Mouse (Mus musculus): ENCODE results near the gene Abcc4.
"Not testable (repeated sequence)": the region's sequence is repeated elsewhere in the genome, so short reads cannot be mapped to it uniquely, and the experiment has no call there.

The Abcc4 gene

GRCm38 (mm10) chr14:118682339-118683034 is 23.5 kb downstream of the Abcc4 start:
- in situ Hi-C loops (cut with MboI; ENCODE audit: low sequenced_read_pairs), result no loop called here

- in situ Hi-C loops (cut with MboI; ENCODE audit: low sequenced_read_pairs), result no loop called here
Measured at GRCm38 (mm10) chr14:118681087-118681486, 24.9 kb downstream of the Abcc4 start.

- in situ Hi-C loops (cut with MboI; ENCODE audit: low sequenced_read_pairs), result no loop called here
Measured at GRCm38 (mm10) chr14:118678279-118678985, 27.6 kb downstream of the Abcc4 start.

- in situ Hi-C loops (cut with MboI; ENCODE audit: low sequenced_read_pairs), result no loop called here
Measured at GRCm38 (mm10) chr14:118676308-118676994, 29.6 kb downstream of the Abcc4 start.

- in situ Hi-C loops (cut with MboI; ENCODE audit: low sequenced_read_pairs), result no loop called here
Measured at GRCm38 (mm10) chr14:118674705-118675139, 31.3 kb downstream of the Abcc4 start.

GRCm38 (mm10) chr14:118674224-118674623 is 31.8 kb downstream of the Abcc4 start:
- in situ Hi-C loops (cut with MboI; ENCODE audit: low sequenced_read_pairs), result no loop called here

- in situ Hi-C loops (cut with MboI; ENCODE audit: low sequenced_read_pairs), result no loop called here
Measured at GRCm38 (mm10) chr14:118673501-118673900, 32.5 kb downstream of the Abcc4 start.

GRCm38 (mm10) chr14:118672931-118673330 is 33.1 kb downstream of the Abcc4 start:
- in situ Hi-C loops (cut with MboI; ENCODE audit: low sequenced_read_pairs), result not testable (repeated sequence)

GRCm38 (mm10) chr14:118667499-118667898 is 38.5 kb downstream of the Abcc4 start:
- in situ Hi-C loops (cut with MboI; ENCODE audit: low sequenced_read_pairs), result no loop called here

GRCm38 (mm10) chr14:118664661-118665060 is 41.4 kb downstream of the Abcc4 start:
- in situ Hi-C loops (cut with MboI; ENCODE audit: low sequenced_read_pairs), result no loop called here

GRCm38 (mm10) chr14:118662625-118663276 is 43.3 kb downstream of the Abcc4 start:
- in situ Hi-C loops (cut with MboI; ENCODE audit: low sequenced_read_pairs), result no loop called here

- in situ Hi-C loops (cut with MboI; ENCODE audit: low sequenced_read_pairs), result no loop called here
Measured at GRCm38 (mm10) chr14:118662124-118662523, 43.9 kb downstream of the Abcc4 start.

GRCm38 (mm10) chr14:118659230-118659629 is 46.8 kb downstream of the Abcc4 start:
- in situ Hi-C loops (cut with MboI; ENCODE audit: low sequenced_read_pairs), result no loop called here

- in situ Hi-C loops (cut with MboI; ENCODE audit: low sequenced_read_pairs), result no loop called here
Measured at GRCm38 (mm10) chr14:118658328-118658692, 47.7 kb downstream of the Abcc4 start.

- in situ Hi-C loops (cut with MboI; ENCODE audit: low sequenced_read_pairs), result no loop called here
Measured at GRCm38 (mm10) chr14:118657673-118658327, 48.2 kb downstream of the Abcc4 start.

GRCm38 (mm10) chr14:118657206-118657605 is 48.8 kb downstream of the Abcc4 start:
- in situ Hi-C loops (cut with MboI; ENCODE audit: low sequenced_read_pairs), result no loop called here

- in situ Hi-C loops (cut with MboI; ENCODE audit: low sequenced_read_pairs), result no loop called here
Measured at GRCm38 (mm10) chr14:118656036-118656435, 50.0 kb downstream of the Abcc4 start.

GRCm38 (mm10) chr14:118654903-118655302 is 51.1 kb downstream of the Abcc4 start:
- in situ Hi-C loops (cut with MboI; ENCODE audit: low sequenced_read_pairs), result no loop called here

GRCm38 (mm10) chr14:118651704-118652439 is 54.1 kb downstream of the Abcc4 start:
- in situ Hi-C loops (cut with MboI; ENCODE audit: low sequenced_read_pairs), result no loop called here

GRCm38 (mm10) chr14:118649895-118650256 is 56.1 kb downstream of the Abcc4 start:
- in situ Hi-C loops (cut with MboI; ENCODE audit: low sequenced_read_pairs), result no loop called here

Measured in CH12F3 (cell line).